Mouse (Mus musculus) left cerebral cortex, postnatal 14 days (tissue): Measurements from ENCODE around the gene Pter. TPM values are rescaled to one million over a fixed set of nuclear protein-coding genes. Genes with fewer than 3 reads are reported as not detected.
A peak's percentile ranks its signal among the peaks of the same experiment; 100 is the strongest.

Experiments used
- DNase-seq, 2 experiments: peaks; one replicate each; pipeline ENCODE4 v3.0.0; 2021 to 2022; ENCODE audit warnings: low spot score in 2 of 2, mixed read lengths in 1 of 2
- intact Hi-C: fragments of 180-260 bp; cut with DNase I; formaldehyde crosslinking; loops from one replicate; pipeline ENCODE4 v1.15.1; 2025
- total RNA-seq, 2 experiments: library from RNA; stranded (reverse); gene quantifications; 2 replicates each; pipeline ENCODE4 v1.2.3; 2021

Gene Pter
- total RNA-seq, 2 experiments from 2014 or later: 0.70 to 1.4 TPM

DNA sequence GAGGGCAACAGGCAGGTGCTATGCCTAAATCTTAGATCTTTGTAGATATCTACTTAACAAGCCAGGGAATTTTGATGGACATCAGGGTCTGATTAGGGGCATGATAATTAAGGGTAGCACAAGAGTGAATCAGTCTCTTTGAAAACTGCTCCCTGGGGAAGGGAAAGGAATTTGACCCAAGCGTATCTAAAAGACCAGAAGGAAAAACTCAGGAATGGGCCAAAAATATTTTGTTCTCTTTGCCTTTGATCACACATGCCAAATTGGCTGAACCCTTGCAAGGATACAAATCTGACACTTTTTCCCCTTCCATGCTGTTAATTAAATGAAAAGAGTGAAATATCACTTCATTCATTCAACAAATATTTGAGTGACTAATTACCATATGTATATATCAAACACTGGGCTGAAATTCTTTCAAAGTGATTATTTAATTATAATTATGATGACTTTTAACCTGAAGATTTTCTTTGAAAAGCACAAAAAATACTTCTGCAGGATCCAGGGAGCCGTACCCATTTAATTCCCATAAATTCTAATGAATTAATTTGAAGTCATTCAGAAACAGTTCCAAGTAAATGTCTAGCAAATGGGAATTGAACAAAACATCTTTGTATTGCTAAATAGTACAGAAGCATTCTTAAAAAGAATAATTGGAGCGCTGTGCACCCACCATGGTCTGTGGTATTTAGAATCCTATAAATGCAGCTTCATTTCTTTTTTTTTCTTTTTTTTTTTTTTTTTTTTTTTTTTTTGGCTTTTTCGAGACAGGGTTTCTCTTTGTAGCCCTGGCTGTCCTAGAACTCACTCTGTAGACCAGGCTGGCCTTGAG lies 61.3 kb downstream of the Pter start:
- intact Hi-C loops: loop anchor here (10.0 kb wide), 1 partner anchor 90 kb away; no protein-coding TSS in a partner anchor

DNA sequence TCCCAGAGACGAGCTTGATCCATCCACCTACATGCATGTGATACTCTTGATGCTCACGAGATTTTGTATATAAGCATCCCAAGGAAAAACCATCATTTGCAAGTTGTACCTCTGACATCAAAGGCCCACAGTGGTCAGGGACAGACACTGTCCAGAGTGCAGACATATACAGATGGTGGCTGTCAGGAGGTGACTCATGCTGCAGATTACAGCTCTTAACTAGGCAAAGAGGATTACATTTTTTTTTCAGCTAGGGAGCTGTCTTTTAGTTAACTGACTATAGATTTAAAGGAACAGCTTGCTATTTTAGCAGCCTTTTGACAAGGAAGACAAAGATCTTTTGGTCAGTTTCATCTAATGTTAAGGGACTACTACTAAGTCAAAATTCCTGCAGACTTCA lies 76.2 kb downstream of the Pter start:
- no peak for DNase-seq
- intact Hi-C loops: no loop called here

More for the DNA sequence above, 61.3 kb downstream of the Pter start:
- no peak for DNase-seq

DNA sequence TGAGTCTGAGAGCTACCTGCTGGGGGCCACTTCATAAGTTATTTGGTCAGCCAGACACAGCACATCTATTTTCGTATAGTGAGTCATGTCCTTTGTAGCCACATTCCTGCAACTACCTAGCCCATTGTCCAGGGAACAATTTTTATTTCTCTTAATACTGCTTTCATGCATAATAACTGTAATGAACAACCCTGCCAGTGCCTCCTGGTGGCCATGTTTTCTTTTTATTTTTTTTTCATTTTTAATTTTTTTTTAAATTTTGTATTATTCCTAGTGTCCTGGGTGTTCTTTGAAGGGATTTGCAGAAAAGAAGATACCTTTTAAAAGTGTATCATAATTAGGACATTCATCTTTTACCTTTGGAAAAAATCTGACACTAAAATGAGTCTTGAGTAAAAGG lies 84.6 kb downstream of the Pter start:
- DNase-seq: no peak
- intact Hi-C loops: loop anchor here (2.0 kb wide), 1 partner anchor 300 kb away; no protein-coding TSS in a partner anchor

DNA sequence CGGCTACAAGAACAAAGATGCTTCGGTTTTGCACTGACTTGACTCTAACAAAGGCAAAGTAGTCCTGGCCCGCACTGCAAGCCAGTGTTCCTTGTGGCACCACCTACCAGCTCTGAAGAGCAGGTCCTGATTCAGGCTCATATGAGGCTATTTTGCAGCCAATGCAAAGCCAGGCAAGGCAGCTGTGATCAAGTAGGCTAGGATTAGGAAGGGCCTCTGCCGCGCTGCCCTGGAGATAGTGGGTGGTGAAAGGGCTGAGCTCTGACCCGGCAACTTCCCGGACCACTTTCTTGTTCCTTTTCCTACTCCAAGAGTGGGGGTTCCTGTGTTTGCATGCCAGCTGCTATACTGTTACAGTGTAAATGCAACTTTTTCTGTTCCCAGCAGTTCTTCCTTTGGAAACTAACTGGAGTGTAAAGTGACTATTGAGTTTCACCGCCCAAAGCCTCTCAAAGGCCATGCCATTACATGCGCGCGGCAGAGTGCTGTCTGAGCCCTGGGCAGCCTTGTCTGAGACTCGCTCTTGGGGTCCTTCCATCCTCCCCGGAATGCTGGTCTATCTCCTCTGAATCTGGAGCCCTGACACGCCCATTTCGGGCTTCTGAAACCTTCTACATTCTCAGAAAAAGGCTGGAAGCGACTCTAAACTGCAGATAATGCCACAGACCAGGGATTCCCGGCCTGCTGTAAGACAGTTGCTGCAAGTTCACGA lies 85.6 kb downstream of the Pter start:
- DNase-seq: peak in 1 of 2 experiments; percentile 11
- intact Hi-C loops: loop anchor here (2.0 kb wide), 1 partner anchor 301 kb away; no protein-coding TSS in a partner anchor

DNA sequence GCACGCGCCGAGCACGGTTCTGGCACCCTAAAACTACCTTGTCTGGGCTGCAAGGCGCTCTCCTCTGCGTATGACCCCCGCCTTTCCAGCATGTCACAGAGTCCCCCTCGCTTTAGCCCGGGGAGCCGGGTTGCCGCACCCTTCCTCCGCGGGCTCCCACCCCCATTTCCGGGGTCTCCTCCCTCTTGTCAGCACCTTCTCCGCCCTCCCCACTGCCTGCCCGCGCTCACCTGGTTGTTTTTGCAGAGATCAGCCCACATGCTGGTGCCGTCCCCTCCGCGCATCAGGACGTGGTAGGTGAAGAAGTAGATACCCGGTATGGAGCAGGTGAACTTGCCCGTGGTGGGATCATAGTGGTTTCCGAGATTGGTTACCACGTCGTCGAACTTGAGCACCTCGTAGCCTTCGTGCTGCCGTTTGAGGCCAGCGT lies 86.2 kb downstream of the Pter start:
- intact Hi-C loops: loop anchor here (5.0 kb wide), 4 partner anchors 113 to 227 kb away; no protein-coding TSS in a partner anchor
- DNase-seq: peak in 1 of 2 experiments; percentile 15

DNA sequence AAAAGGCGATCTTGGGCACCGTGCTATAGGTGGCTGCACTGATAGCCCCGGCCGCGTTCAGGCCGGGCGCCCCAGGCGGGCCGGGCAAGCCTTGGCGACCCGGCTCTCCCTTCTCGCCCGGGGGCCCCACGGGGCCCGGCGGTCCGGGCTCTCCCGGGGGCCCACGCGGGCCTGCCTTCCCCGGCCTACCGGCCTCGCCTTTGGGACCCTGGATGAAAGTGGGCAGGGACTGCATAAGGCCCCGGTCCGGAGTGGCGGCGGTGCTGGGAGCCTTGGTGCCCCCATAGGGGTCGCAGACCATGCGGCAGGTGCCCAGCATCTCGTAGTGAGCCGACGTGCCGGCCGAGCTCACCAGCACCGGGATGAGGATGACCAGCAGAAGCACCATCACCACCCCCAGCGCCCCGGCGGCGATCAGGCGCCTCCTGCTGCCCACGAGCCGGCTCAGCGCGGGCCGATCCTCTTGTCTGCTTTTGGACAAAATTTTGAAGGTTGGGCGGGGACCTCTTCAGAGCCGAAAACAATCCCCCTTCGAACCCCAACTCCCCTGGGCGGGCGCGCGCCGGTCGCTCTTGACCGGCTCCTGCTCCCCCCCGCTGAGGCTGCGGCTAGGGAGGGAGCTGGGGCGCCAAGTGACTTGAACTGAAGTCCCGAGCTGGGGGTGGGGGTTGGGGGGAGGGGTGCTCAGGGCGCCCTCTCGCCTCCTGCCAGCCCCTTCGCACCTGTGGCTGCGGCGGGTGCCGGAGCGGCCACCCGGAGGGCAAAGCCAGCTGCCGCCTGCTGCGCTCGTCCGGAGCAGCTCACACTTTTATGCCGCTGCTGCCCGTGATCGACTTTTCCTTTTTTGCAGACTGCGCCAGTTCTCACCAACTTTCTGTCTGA lies 86.9 kb downstream of the Pter start:
- peak; percentile 29 to 42 for DNase-seq
- intact Hi-C loops: loop anchor here (5.0 kb wide), 4 partner anchors 113 to 227 kb away; no protein-coding TSS in a partner anchor

DNA sequence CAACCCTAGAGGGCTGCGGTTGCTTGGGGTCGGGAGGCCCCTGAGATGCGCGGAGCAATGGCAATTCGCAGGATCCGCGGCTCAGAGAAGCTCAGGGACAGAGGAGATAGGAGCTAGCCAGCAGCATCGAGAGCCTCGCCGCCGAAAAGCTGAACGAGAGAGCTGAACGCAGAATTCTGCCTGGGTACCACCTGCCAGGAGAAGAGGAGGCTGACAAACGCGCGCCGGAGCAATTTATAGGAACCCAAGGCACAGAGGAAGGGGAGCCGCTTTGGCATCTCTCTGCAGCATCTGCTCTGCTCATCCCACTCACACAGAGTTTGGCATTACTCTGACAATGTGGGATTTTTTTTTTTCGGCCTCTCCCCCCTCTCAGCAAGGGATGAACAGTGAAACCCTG lies 87.6 kb downstream of the Pter start, which contains the start of gene C1ql3:
Gene C1ql3 (minus strand): TSS at position 335 of the 400 bp plus-strand sequence.
- DNase-seq: peak; percentile 85 to 88
- intact Hi-C loops: loop anchor here (5.0 kb wide), 4 partner anchors 114 to 226 kb away; no protein-coding TSS in a partner anchor

DNA sequence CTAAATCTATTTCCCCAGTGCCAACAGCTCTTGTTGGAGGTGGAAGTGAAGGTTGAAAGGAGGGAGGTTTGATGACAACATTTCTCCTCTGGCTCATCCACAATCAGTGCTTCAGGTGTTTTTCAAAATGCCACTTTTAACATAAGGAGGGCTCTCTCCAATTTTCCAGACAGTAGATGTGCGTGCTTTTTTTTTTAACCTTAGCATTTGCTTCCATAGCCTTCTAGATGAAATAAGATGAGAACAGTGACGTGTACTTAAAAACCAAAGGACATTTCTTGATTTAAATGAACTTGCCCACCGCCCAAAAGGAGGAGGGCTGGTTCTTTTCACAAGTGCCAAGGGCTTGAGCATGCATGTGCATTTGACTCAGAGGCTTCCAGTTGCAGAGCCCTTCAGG lies 88.1 kb downstream of the Pter start:
- intact Hi-C loops: loop anchor here (5.0 kb wide), 4 partner anchors 115 to 225 kb away; no protein-coding TSS in a partner anchor
- no peak for DNase-seq

DNA sequence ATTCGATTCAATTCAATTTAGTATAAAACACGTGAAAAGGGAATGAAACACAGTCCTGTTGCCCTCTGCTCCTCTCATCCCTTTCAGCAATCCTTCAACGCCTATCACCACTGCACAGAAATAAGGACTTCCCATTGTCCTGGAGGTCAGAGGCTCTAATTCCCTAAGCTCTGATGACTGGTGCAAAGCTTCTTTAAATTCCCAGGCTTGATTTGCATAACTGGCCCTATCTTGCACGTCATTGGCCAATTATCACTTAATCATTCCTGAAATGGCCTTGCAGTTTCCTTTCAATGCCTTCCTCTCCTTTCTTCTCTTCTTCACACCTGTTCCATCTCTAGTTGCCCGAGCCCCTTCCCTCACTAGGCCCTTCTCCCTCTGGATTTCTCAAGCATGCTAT lies 94.5 kb downstream of the Pter start:
- DNase-seq: no peak
- intact Hi-C loops: no loop called here

DNA sequence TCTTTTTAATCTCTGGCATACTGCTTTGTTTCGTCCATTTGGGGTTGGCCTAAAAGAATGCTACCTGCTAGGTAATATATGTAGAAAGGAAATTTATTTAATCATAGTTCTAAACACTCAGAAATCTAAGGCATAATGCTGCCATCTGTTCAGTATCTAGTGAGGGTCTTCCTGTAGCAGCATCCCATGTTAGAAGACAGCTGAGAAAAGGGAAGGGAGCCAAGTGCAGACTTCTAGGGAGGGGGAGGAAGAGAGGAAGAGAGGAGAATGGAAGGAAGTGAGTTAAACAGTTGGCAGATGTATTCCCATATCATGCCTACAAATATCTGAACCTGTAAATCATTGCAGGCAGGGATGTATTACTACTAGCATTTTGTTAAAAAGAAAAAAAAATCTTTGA lies 95.0 kb downstream of the Pter start:
- intact Hi-C loops: no loop called here
- DNase-seq: no peak

DNA sequence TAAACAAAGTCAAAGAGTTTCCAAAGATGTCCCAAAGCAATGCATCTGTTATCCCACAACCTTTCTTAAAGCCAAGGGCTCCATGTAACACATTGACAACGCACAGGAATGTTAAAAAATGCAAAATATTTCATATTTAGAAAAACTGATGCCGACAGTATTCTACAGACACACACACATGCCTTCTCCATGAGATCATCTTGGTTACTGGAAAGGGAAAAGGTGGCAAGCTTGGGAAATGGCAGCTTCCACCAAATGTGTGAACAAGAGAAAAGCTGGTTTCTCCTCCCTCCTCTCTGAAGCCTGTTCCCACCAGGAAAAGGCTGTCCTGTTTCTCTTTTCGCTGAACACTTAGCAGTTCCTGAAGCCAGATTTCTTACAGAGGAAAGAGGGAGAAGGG lies 114.9 kb downstream of the Pter start:
- intact Hi-C loops: loop anchor here (1.0 kb wide), 1 partner anchor 19 kb away; no protein-coding TSS in a partner anchor
- peak; percentile 5 to 37 for DNase-seq

DNA sequence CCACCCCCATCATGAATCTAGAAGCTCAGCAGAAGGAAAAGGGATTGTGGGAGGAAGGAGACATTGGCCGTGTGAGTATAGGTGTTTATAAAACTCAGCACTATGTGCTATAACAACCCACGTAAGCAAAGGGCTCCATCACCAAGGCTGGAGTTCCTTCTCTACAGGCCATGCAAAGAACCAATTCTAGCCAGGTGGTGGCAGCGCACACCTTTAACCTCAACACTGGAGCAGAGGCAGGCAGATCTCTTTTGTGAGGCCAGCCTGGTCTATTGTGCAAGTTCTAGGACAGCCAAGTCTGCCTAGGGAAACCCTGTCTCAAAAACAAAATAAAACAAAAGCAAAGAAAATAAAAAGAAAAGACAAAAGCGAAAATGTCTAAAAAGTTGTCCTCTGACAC lies 115.9 kb downstream of the Pter start:
- intact Hi-C loops: no loop called here
- DNase-seq: no peak

DNA sequence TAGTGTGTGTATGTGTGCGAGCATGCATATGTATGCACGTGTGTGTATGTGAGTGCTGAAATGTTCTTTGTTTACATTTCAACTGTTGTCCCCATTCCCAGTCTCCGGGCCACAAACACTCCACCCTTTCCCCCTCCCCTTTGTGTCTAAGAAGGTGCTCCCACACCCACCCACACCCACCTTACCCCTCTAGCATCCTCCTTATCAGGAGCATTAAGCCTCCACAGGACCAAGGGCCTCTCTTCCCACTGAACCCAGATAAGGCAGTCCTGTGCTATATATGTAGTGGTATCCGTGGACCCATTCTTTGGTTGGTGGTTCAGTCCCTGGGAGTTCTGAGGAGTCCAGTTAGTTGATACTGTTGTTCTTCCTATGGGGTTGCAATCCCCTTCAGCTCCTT lies 120.7 kb downstream of the Pter start:
- intact Hi-C loops: no loop called here
- DNase-seq: no peak

DNA sequence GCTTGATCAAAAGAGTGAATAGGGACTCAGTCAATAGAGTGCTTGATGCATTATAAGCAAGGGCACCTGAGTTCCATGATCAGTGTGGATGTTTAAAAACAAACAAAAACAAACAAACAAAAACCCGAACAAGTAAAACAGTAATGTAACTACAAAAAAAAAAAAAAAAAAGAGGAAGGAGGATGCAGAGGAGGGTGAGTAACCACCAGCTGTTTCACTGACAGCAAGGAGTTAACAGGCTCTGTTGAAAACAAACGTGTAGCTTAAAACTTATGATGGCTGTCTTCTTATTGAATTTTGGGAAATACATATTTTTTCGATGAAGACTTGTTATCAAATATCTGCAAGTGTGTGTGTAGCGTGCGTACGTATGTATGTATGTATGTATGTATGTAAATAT lies 124.8 kb downstream of the Pter start:
- intact Hi-C loops: no loop called here

More for the DNA sequence above, 124.8 kb downstream of the Pter start:
- DNase-seq: no peak

Other genes starting within 250 kb of the Pter start
- 10 to 100 TPM; 66.8 to 81.8 TPM for gene C1ql3, start 87.8 kb downstream of the Pter start, total RNA-seq